ENCODE assay signal across 23 mouse cellular contexts in genomic region chr4:40018208-40018607, GRCm38 (mm10).
DNase-seq lines count a peak whose midpoint lies in the region; TF ChIP-seq lines count a peak whose summit lies in the region.
"Had no signal": no experiment of that assay in that cellular context is flagged by ENCODE, and none has a peak within 500 bp of the region (broad histone marks: within the 10 kb centered on the region; RNA-seq: fewer than 3 reads in every experiment).

No protein-coding gene starts in this region.

- no peak overlapping the region for H3K27ac ChIP-seq in gastrocnemius, adult 2 months
- no peak overlapping the region for H3K27ac ChIP-seq in MEL (ENCODE audit: control insufficient read depth, low read depth, low read length)
- H3K27ac ChIP-seq: embryonic facial prominence, embryonic 12.5 days; heart, embryonic 10.5 days; hindbrain, embryonic 12.5 days; layer of hippocampus, adult 2 months; midbrain, embryonic 15.5 days had no signal

- H3K9me3 ChIP-seq in MEL (replicated peaks; ENCODE audit: insufficient read depth, low read length): no peaks in the 10 kb centered on the region
- H3K9me3 ChIP-seq: embryonic facial prominence, embryonic 12.5 days; heart, embryonic 10.5 days; hindbrain, embryonic 12.5 days; megakaryocyte, embryonic 14.5 days; midbrain, embryonic 15.5 days had no signal

- DNase-seq in cerebellum, postnatal 10 days: peak; percentile 63 to 70
- no peak for DNase-seq in cerebellum, adult 11 months
- DNase-seq in gastrocnemius, postnatal 14 days: peak; percentile 18
- DNase-seq in gastrocnemius, adult 2 months: no peak
- DNase-seq in left cerebral cortex, postnatal 4 days: peak; percentile 50
- DNase-seq in left cerebral cortex, adult 11 months (ENCODE audit: low spot score): no peak
- DNase-seq in MEL (ENCODE audit: low read depth, low spot score): peak; percentile 13
- no peak for DNase-seq in neural tube, embryonic 10.5 days (ENCODE audit: extremely low spot score, low spot score)
- DNase-seq: cerebellum, adult 2 months; heart, postnatal 10 days; kidney, adult 9 months; layer of hippocampus, postnatal 36 days; liver, postnatal 0 days; lung, postnatal 14 days; spleen, adult 18-20 months; thymus, postnatal 25 days had no signal

- H3K36me3 ChIP-seq in MEL (ENCODE audit: control insufficient read depth in 1 of 2, insufficient read depth in 2 of 2, low read length in 2 of 2): no peaks in the 10 kb centered on the region
- H3K36me3 ChIP-seq: embryonic facial prominence, embryonic 12.5 days; heart, embryonic 10.5 days; hindbrain, embryonic 12.5 days; midbrain, embryonic 15.5 days had no signal

- no peaks in the 10 kb centered on the region for H3K4me1 ChIP-seq in MEL (ENCODE audit: control insufficient read depth in 1 of 2, insufficient read depth in 2 of 2, low read length in 2 of 2)
- H3K4me1 ChIP-seq: embryonic facial prominence, embryonic 12.5 days; heart, embryonic 10.5 days; hindbrain, embryonic 12.5 days; megakaryocyte, embryonic 14.5 days; midbrain, embryonic 15.5 days had no signal

- no peaks in the 10 kb centered on the region for H3K79me2 ChIP-seq in MEL (ENCODE audit: control insufficient read depth, insufficient read depth, low read length, poor library complexity)

- TF ChIP-seq EP300 in MEL (IDR thresholded peaks at IDR 0.05; ENCODE audit: low read depth in 1 of 2, low read length in 2 of 2): no peak

- no peaks in the 10 kb centered on the region for H3K27me3 ChIP-seq in MEL (ENCODE audit: control insufficient read depth in 1 of 2, insufficient read depth in 2 of 2, low read length in 2 of 2)
- H3K27me3 ChIP-seq: CH12.LX; embryonic facial prominence, embryonic 12.5 days; hindbrain, embryonic 12.5 days; megakaryocyte, embryonic 14.5 days; midbrain, embryonic 15.5 days had no signal

- H3K4me3 ChIP-seq in gastrocnemius, adult 2 months: no peak overlapping the region
- no peak overlapping the region for H3K4me3 ChIP-seq in MEL (ENCODE audit: control insufficient read depth in 1 of 2, insufficient read depth in 1 of 2, low read depth in 2 of 2, low read length in 2 of 2)
- H3K4me3 ChIP-seq: embryonic facial prominence, embryonic 12.5 days; heart, embryonic 10.5 days; hindbrain, embryonic 12.5 days; layer of hippocampus, adult 2 months; megakaryocyte, embryonic 14.5 days; midbrain, embryonic 15.5 days had no signal

- TF ChIP-seq CTCF in gastrocnemius, adult 2 months (IDR thresholded peaks at IDR 0.05): no peak
- no peak for TF ChIP-seq CTCF in MEL (IDR thresholded peaks at IDR 0.05 in 2 of 3, conservative IDR thresholded peaks at IDR 0.05 in 1 of 3; ENCODE audit: control insufficient read depth in 1 of 3, insufficient read depth in 1 of 3, low read depth in 2 of 3, low read length in 3 of 3, poor library complexity in 1 of 3, severe bottlenecking in 1 of 3)

- TF ChIP-seq POLR2A in MEL (IDR thresholded peaks at IDR 0.05; ENCODE audit: control insufficient read depth in 1 of 2, insufficient read depth in 1 of 2, low read depth in 1 of 2, low read length in 2 of 2, poor library complexity in 1 of 2): no peak

- no peak overlapping the region for H3K9ac ChIP-seq in MEL (ENCODE audit: control insufficient read depth, low read depth, low read length, poor library complexity, severe bottlenecking)
- H3K9ac ChIP-seq: embryonic facial prominence, embryonic 12.5 days; hindbrain, embryonic 12.5 days; liver, postnatal 0 days; midbrain, embryonic 15.5 days had no signal

- TF ChIP-seq RAD21 in MEL (IDR thresholded peaks at IDR 0.05; ENCODE audit: low read depth, low read length): no peak

- intact Hi-C loops in gastrocnemius, postnatal 14 days (cut with DNase I; ENCODE audit: low total_unique reads): no loop called here
- intact Hi-C loops in gastrocnemius, adult 2 months (cut with DNase I): no loop called here
- intact Hi-C loops in left cerebral cortex, postnatal 4 days (cut with DNase I): no loop called here

TF ChIP-seq in MEL, 35 proteins besides CTCF, POLR2A, EP300 and RAD21:
- no peak for TF ChIP-seq TBP (IDR thresholded peaks at IDR 0.05; ENCODE audit: low read depth, low read length)
- no peak for TF ChIP-seq UBTF (IDR thresholded peaks at IDR 0.05; ENCODE audit: borderline replicate concordance, insufficient read depth, low read depth, low read length)
- no peak for TF ChIP-seq MYC (IDR thresholded peaks at IDR 0.05; ENCODE audit: low read depth, low read length)
- TF ChIP-seq TCF12 (IDR thresholded peaks at IDR 0.05; ENCODE audit: low read depth, low read length): no peak
- no peak for TF ChIP-seq MAFK (IDR thresholded peaks at IDR 0.05; ENCODE audit: borderline replicate concordance, low read depth, low read length)
- no peak for TF ChIP-seq RCOR1 (IDR thresholded peaks at IDR 0.05; ENCODE audit: low read depth, low read length)
- no peak for TF ChIP-seq MAX (IDR thresholded peaks at IDR 0.05; ENCODE audit: low read length)
- TF ChIP-seq MYB (IDR thresholded peaks at IDR 0.05; ENCODE audit: low read depth, low read length): no peak
- no peak for TF ChIP-seq KAT2A (conservative IDR thresholded peaks at IDR 0.05; ENCODE audit: low read depth, low read length)
- no peak for TF ChIP-seq ETS1 (IDR thresholded peaks at IDR 0.05; ENCODE audit: low read depth, low read length)
- no peak for TF ChIP-seq MXI1 (IDR thresholded peaks at IDR 0.05; ENCODE audit: low read depth, low read length)
- TF ChIP-seq USF2 (IDR thresholded peaks at IDR 0.05; ENCODE audit: borderline replicate concordance in 1 of 2, insufficient read depth in 1 of 2, low read depth in 1 of 2, low read length in 2 of 2): no peak
- TF ChIP-seq POLR2AphosphoS5 (IDR thresholded peaks at IDR 0.05; ENCODE audit: borderline replicate concordance, low read depth, low read length): no peak
- no peak for TF ChIP-seq ZC3H11A (IDR thresholded peaks at IDR 0.05; ENCODE audit: low read depth, low read length)
- no peak for TF ChIP-seq CHD1 (IDR thresholded peaks at IDR 0.05; ENCODE audit: low read depth, low read length)

Comparison
In these comparisons a context has a peak if more than half of its experiments do, and no peak if none do; other contexts are left out.
1. DNase-seq: peak in cerebellum, postnatal 10 days (2 of 2), gastrocnemius, postnatal 14 days (single experiment), left cerebral cortex, postnatal 4 days (single experiment) and MEL (single experiment); none in cerebellum, adult 11 months (single experiment), gastrocnemius, adult 2 months (single experiment), left cerebral cortex, adult 11 months (single experiment) and neural tube, embryonic 10.5 days (single experiment).